Mouse (Mus musculus) liver, embryonic 14.5 days (tissue): ENCODE data around the gene Gm20604. TPM values are rescaled to one million over a fixed set of nuclear protein-coding genes. Genes with fewer than 3 reads are reported as not detected.

Experiments
- ATAC-seq: fragments of 200-750 bp; cut with Nextera tagmentation; 2 replicates; pipeline ENCODE4 v1.8.0; 2017; ENCODE audit warnings: moderate number of reproducible peaks, mild to moderate bottlenecking, moderate library complexity; ENCODE audit not compliant: insufficient read depth
- DNase-seq, 3 experiments: peaks; one replicate each; pipeline ENCODE4 v3.0.0-alpha.2; 2012 to 2013; ENCODE audit warnings: low read depth in 3 of 3, low spot score in 3 of 3
- H3K27ac ChIP-seq: fragments of 300-500 bp; sonication (generic); 2 replicates; pipeline ENCODE4 v1.5.1; 2014; ENCODE audit warnings: moderate library complexity, mild to moderate bottlenecking, control low read depth, inconsistent platforms
- H3K27me3 ChIP-seq: fragments of 300-500 bp; sonication (generic); 2 replicates; pipeline ENCODE4 v1.6.1; 2014; ENCODE audit warnings: mild to moderate bottlenecking, low read length, moderate library complexity; ENCODE audit not compliant: control insufficient read depth, insufficient read depth
- H3K36me3 ChIP-seq: fragments of 300-500 bp; sonication (generic); replicated peaks from 2 replicates; pipeline ENCODE4 v1.6.1; 2014; ENCODE audit warnings: low read depth; ENCODE audit not compliant: control insufficient read depth, insufficient read depth
- H3K4me1 ChIP-seq, 2 experiments: fragments of 200-500 bp in 1 of 2; fragments of 300-500 bp in 1 of 2; sonication (generic) in 1 of 2; replicated peaks; 2 replicates each; pipeline ENCODE4 v1.6.1; 2012 to 2014; ENCODE audit warnings: antibody characterized with exemption in 1 of 2, inconsistent platforms in 1 of 2, low read length in 1 of 2; ENCODE audit not compliant: control insufficient read depth in 2 of 2, insufficient read depth in 2 of 2
- H3K4me2 ChIP-seq: fragments of 300-500 bp; sonication (generic); 2 replicates; pipeline ENCODE4 v1.6.1; 2014; ENCODE audit warnings: low read depth, mild to moderate bottlenecking, control low read depth, moderate library complexity
- H3K4me3 ChIP-seq, 2 experiments: fragments of 200-500 bp in 1 of 2; fragments of 300-500 bp in 1 of 2; sonication (generic) in 1 of 2; 2 replicates each; pipeline ENCODE4 v1.5.1; 2012 to 2014; ENCODE audit warnings: low read depth in 2 of 2, low read length in 2 of 2, mild to moderate bottlenecking in 2 of 2, control low read depth in 1 of 2, inconsistent platforms in 1 of 2, moderate library complexity in 1 of 2; ENCODE audit not compliant: insufficient read depth in 1 of 2
- H3K9ac ChIP-seq: fragments of 300-500 bp; sonication (generic); replicated peaks from 2 replicates; pipeline ENCODE4 v1.6.1; 2014; ENCODE audit warnings: mild to moderate bottlenecking, control low read depth, moderate library complexity
- H3K9me3 ChIP-seq: fragments of 300-500 bp; sonication (generic); 2 replicates; pipeline ENCODE4 v1.6.1; 2016; ENCODE audit warnings: low read length, mixed read lengths; ENCODE audit not compliant: control insufficient read depth
- CTCF ChIP-seq: IDR thresholded peaks from 2 replicates; pipeline ENCODE4 v1.5.1; 2016; ENCODE audit warnings: antibody characterized with exemption, low read depth, control low read depth
- EP300 ChIP-seq: IDR thresholded peaks from 2 replicates; pipeline ENCODE4 v1.6.1; 2016; ENCODE audit warnings: antibody characterized with exemption, low read depth
- WGBS: fragments of 180-500 bp; shearing (Covaris S2); extraction: QIAGEN DNeasy Blood & Tissue Kit; methylation state at CpG from one replicate; pipeline ENCODE4 v1.1.7; 2014; ENCODE audit not compliant: insufficient replicate concordance; 5-methylcytosine and 5-hydroxymethylcytosine counted together
- polyA plus RNA-seq, 2 experiments: library from polyadenylated mRNA; depleted of rRNA in 1 of 2; stranded (reverse) in 1 of 2; unstranded in 1 of 2; fragments of >200 nt; fragmentation: Nextera tagmentation in 1 of 2; extraction: Ambion mirVana in 1 of 2; gene quantifications; 2 replicates each; pipeline versions ENCODE4 v1.2.1 to v1.2.3; 2012 to 2014

The Gm20604 gene
- polyA plus RNA-seq, 2 experiments: 6.1 to 8.1 TPM

- Histone ChIP-seq H3K27me3 (no peaks in the 10 kb centered on the region; the same call in 1 of the 2 replicates), H3K36me3 (no peaks in the 10 kb centered on the region), H3K27ac (no peak overlapping the region), H3K4me1 (peaks cover 0 to 11% of the 10 kb centered on the region in 2 experiments; a peak in 3 of 4 replicates), H3K9ac (no peak overlapping the region), H3K4me3 (no peak overlapping the region), H3K9me3 (no peaks in the 10 kb centered on the region), H3K4me2 (no peak overlapping the region)
- 64% methylated on average over 11 of the region's 11 CpGs for WGBS
- DNase-seq: no peak
- TF ChIP-seq EP300 (no peak), CTCF (peak; percentile 41)
- ATAC-seq: no peak
Observed at GRCm38 (mm10) chr12:102708220-102708619, 50.3 kb downstream of the Gm20604 start.

- WGBS: 69% methylated on average over 10 of the region's 10 CpGs
- Histone ChIP-seq H3K9me3 (no peaks in the 10 kb centered on the region), H3K27ac (no peak overlapping the region), H3K4me1 (peaks cover 0 to 15% of the 10 kb centered on the region in 2 experiments; a peak in 3 of 4 replicates), H3K4me2 (no peak overlapping the region), H3K9ac (no peak overlapping the region), H3K4me3 (no peak overlapping the region), H3K36me3 (no peaks in the 10 kb centered on the region), H3K27me3 (no peaks in the 10 kb centered on the region; the same call in 1 of the 2 replicates)
- DNase-seq: no peak
- no peak for TF ChIP-seq EP300
- no peak for TF ChIP-seq CTCF
- no peak for ATAC-seq
Observed at GRCm38 (mm10) chr12:102706833-102707463, 51.5 kb downstream of the Gm20604 start.

- Histone ChIP-seq H3K36me3 (no peaks in the 10 kb centered on the region), H3K9ac (no peak overlapping the region), H3K4me1 (peaks cover 0 to 15% of the 10 kb centered on the region in 2 experiments; a peak in 3 of 4 replicates), H3K9me3 (no peaks in the 10 kb centered on the region), H3K27me3 (no peaks in the 10 kb centered on the region; the same call in 1 of the 2 replicates), H3K27ac (no peak overlapping the region), H3K4me2 (peak overlapping the region; percentile 94), H3K4me3 (no peak overlapping the region)
- ATAC-seq: no peak
- no peak for DNase-seq
- TF ChIP-seq CTCF (no peak), EP300 (no peak)
- whole genome bisulfite sequencing: 68% methylated on average over 6 of the region's 6 CpGs
Observed at GRCm38 (mm10) chr12:102705906-102706640, 52.4 kb downstream of the Gm20604 start.

GRCm38 (mm10) chr12:102705216-102705871, 53.1 kb downstream of the Gm20604 start:
- Histone ChIP-seq H3K9ac (peak overlapping the region; percentile 74), H3K36me3 (no peaks in the 10 kb centered on the region), H3K4me3 (peak overlapping the region; percentile 58 to 78), H3K27me3 (no peaks in the 10 kb centered on the region; the same call in 1 of the 2 replicates), H3K4me1 (peaks cover 0 to 15% of the 10 kb centered on the region in 2 experiments; a peak in 3 of 4 replicates), H3K27ac (peak overlapping the region; percentile 44; the same call in 1 of the 2 replicates), H3K9me3 (no peaks in the 10 kb centered on the region), H3K4me2 (peak overlapping the region; percentile 94)
- TF ChIP-seq CTCF (peak; percentile 89), EP300 (no peak)
- DNase-seq (peak; percentile 46 to 56 (median 55)), ATAC-seq (peak; percentile 80)
- 3% methylated on average over 44 of the region's 45 CpGs for WGBS
